8 mouse cellular contexts compared by ENCODE assay signal in genomic region chr10:91033942-91034341, GRCm38 (mm10). TPM values are rescaled to one million over a fixed set of nuclear protein-coding genes. Genes with fewer than 3 reads are reported as not detected.
DNase-seq lines count a peak whose midpoint lies in the region; ATAC-seq and TF ChIP-seq lines count a peak whose summit lies in the region.

No protein-coding gene starts in this region.

- 31% methylated on average over 8 of the region's 8 CpGs for WGBS in kidney, adult 2 months
- 27% methylated on average over 8 of the region's 8 CpGs for WGBS in limb, embryonic 11.5 days
- WGBS in stomach, embryonic 14.5 days: 25% methylated on average over 8 of the region's 8 CpGs

- 0 out of 2 replicates have a peak, but pooled peaks have one; percentile 31 for ATAC-seq in limb, embryonic 11.5 days (ENCODE audit: insufficient number of reproducible peaks, low FRiP score, low TSS enrichment, low read depth)
- ATAC-seq in stomach, embryonic 14.5 days (ENCODE audit: insufficient number of reproducible peaks, insufficient read depth, low FRiP score, low read depth): peak; percentile 68

- TF ChIP-seq POLR2A in kidney, adult 2 months (IDR thresholded peaks at IDR 0.05; ENCODE audit: low read depth, low read length): no peak

- H3K27ac ChIP-seq in kidney, adult 2 months (ENCODE audit: insufficient read depth, low read depth, low read length): no peak overlapping the region
- no peak overlapping the region for H3K27ac ChIP-seq in limb, embryonic 11.5 days (replicated peaks; ENCODE audit: low read depth, low read length)
- H3K27ac ChIP-seq in stomach, embryonic 14.5 days (ENCODE audit: low read length): no peak overlapping the region

- 0 out of 2 replicates have a peak, but pooled peaks cover 1% of the 10 kb centered on the region for H3K36me3 ChIP-seq in kidney, adult 2 months (ENCODE audit: control insufficient read depth, insufficient read depth, low read length)
- no peaks in the 10 kb centered on the region; the same call in 1 of the 2 replicates for H3K36me3 ChIP-seq in limb, embryonic 11.5 days (ENCODE audit: control insufficient read depth, insufficient read depth, low read length)
- peaks cover 8% of the 10 kb centered on the region; the same call in 1 of the 2 replicates for H3K36me3 ChIP-seq in stomach, embryonic 14.5 days (ENCODE audit: control insufficient read depth, insufficient read depth, low read length)

- no peaks in the 10 kb centered on the region for H3K4me1 ChIP-seq in kidney, adult 2 months (ENCODE audit: control insufficient read depth, insufficient read depth, low read length)
- H3K4me1 ChIP-seq in limb, embryonic 11.5 days (ENCODE audit: control insufficient read depth, insufficient read depth, low read length): no peaks in the 10 kb centered on the region
- no peaks in the 10 kb centered on the region for H3K4me1 ChIP-seq in stomach, embryonic 14.5 days (ENCODE audit: control insufficient read depth, insufficient read depth, low read length)

- no peaks in the 10 kb centered on the region for H3K9me3 ChIP-seq in limb, embryonic 11.5 days (ENCODE audit: control insufficient read depth, low read length)
- no peaks in the 10 kb centered on the region for H3K9me3 ChIP-seq in stomach, embryonic 14.5 days (ENCODE audit: control insufficient read depth, low read depth, low read length)

- peak; percentile 10 to 37 for DNase-seq in urinary bladder, adult 18-20 months (ENCODE audit: low spot score in 2 of 2)
- DNase-seq in urinary bladder, postnatal 10 days (ENCODE audit: low spot score): no peak
- peak; percentile 79 to 81 for DNase-seq in cerebellum, postnatal 36 days
- DNase-seq in gastrocnemius, adult 18-20 months (ENCODE audit: low spot score): peak; percentile 53
- DNase-seq in kidney, adult 2 months: peak; percentile 63
- DNase-seq in limb, embryonic 11.5 days (ENCODE audit: low spot score): peak; percentile 78
- peak; percentile 14 to 57 for DNase-seq in natural killer cell, adult 2 months (ENCODE audit: low spot score in 2 of 2)

- no peak overlapping the region for H3K9ac ChIP-seq in limb, embryonic 11.5 days (ENCODE audit: low read length)
- no peak overlapping the region for H3K9ac ChIP-seq in stomach, embryonic 14.5 days (replicated peaks; ENCODE audit: low read depth, low read length)

- peak; percentile 91 for TF ChIP-seq CTCF in kidney, adult 2 months (conservative IDR thresholded peaks at IDR 0.05; ENCODE audit: insufficient read depth, insufficient read length, low read depth, low read length)

- no peak overlapping the region for H3K4me3 ChIP-seq in kidney, adult 2 months (ENCODE audit: insufficient read depth, low read depth, low read length)
- no peak overlapping the region for H3K4me3 ChIP-seq in limb, embryonic 11.5 days (ENCODE audit: low read depth, low read length)
- H3K4me3 ChIP-seq in stomach, embryonic 14.5 days (ENCODE audit: low read depth, low read length): no peak overlapping the region

- no peak overlapping the region for H3K4me2 ChIP-seq in limb, embryonic 11.5 days (ENCODE audit: low read depth, severe bottlenecking)
- H3K4me2 ChIP-seq in stomach, embryonic 14.5 days (replicated peaks; ENCODE audit: low read depth, low read length): no peak overlapping the region

- no peaks in the 10 kb centered on the region for H3K27me3 ChIP-seq in kidney, adult 2 months (replicated peaks; ENCODE audit: control insufficient read depth, insufficient read depth, low read length)
- H3K27me3 ChIP-seq in limb, embryonic 11.5 days (ENCODE audit: control insufficient read depth, insufficient read depth, low read length): no peaks in the 10 kb centered on the region
- H3K27me3 ChIP-seq in stomach, embryonic 14.5 days (ENCODE audit: control insufficient read depth, insufficient read depth, low read length): no peaks in the 10 kb centered on the region

RNA-seq across cellular contexts. Expression of gene Apaf1, which starts 48.6 kb away (rescaled TPM):
- total RNA-seq in gastrocnemius, adult 18-20 months (2021): 1 to 10 TPM; 1.7 to 2.2 TPM
- 3.1 and 4.4 TPM in 2 replicates for polyA plus RNA-seq in kidney, adult 2 months (2012; rRNA removed)
- polyA plus RNA-seq in limb, embryonic 11.5 days (2014; fragmentation: Nextera tagmentation; extraction: Ambion mirVana): 29.1 and 33.0 TPM in 2 replicates
- polyA plus RNA-seq in stomach, embryonic 14.5 days (2014; fragmentation: Nextera tagmentation; extraction: Ambion mirVana): 24.5 and 27.6 TPM in 2 replicates

RNA-seq across cellular contexts. Expression of gene Ikbip, which starts 48.8 kb away (rescaled TPM):
- 10 to 100 TPM in 1 of 2 experiments, 1 to 10 TPM in 1; 9.7 to 12.7 TPM for total RNA-seq in gastrocnemius, adult 18-20 months (2021)
- polyA plus RNA-seq in kidney, adult 2 months (2012; rRNA removed): 3.4 and 5.7 TPM in 2 replicates
- polyA plus RNA-seq in limb, embryonic 11.5 days (2014; fragmentation: Nextera tagmentation; extraction: Ambion mirVana): 25.3 and 27.1 TPM in 2 replicates
- polyA plus RNA-seq in stomach, embryonic 14.5 days (2014; fragmentation: Nextera tagmentation; extraction: Ambion mirVana): 51.9 and 54.1 TPM in 2 replicates
